Mouse (Mus musculus) midbrain, embryonic 10.5 days (tissue): ENCODE measurements around the gene Caps2. TPM values are rescaled to one million over a fixed set of nuclear protein-coding genes. Genes with fewer than 3 reads are reported as not detected.
"Not testable (repeated sequence)": the region's sequence is repeated elsewhere in the genome, so short reads cannot be mapped to it uniquely, and the experiment has no call there.

Experiments used
- DNase-seq: peaks from one replicate; pipeline ENCODE4 v3.0.0-alpha.2; 2017; ENCODE audit warnings: low spot score
- H3K27ac ChIP-seq: fragments of 300-500 bp; sonication (generic); replicated peaks from 2 replicates; pipeline ENCODE4 v1.5.1; 2016; ENCODE audit warnings: mild to moderate bottlenecking
- H3K27me3 ChIP-seq: fragments of 300-500 bp; sonication (generic); 2 replicates; pipeline ENCODE4 v1.6.1; 2016; ENCODE audit warnings: low read depth, mild to moderate bottlenecking; ENCODE audit not compliant: poor library complexity, severe bottlenecking
- H3K36me3 ChIP-seq: fragments of 300-500 bp; sonication (generic); 2 replicates; pipeline ENCODE4 v1.6.1; 2016; ENCODE audit warnings: mild to moderate bottlenecking, moderate library complexity
- H3K4me1 ChIP-seq: fragments of 300-500 bp; sonication (generic); 2 replicates; pipeline ENCODE4 v1.6.1; 2016
- H3K4me3 ChIP-seq: fragments of 300-500 bp; sonication (generic); 2 replicates; pipeline ENCODE4 v1.5.1; 2016; ENCODE audit warnings: mild to moderate bottlenecking, moderate library complexity
- H3K9me3 ChIP-seq: fragments of 300-500 bp; sonication (generic); replicated peaks from 2 replicates; pipeline ENCODE4 v1.6.1; 2016; ENCODE audit warnings: mild to moderate bottlenecking
- WGBS: fragments of 180-500 bp; shearing (Covaris S2); methylation state at CpG from one replicate; pipeline ENCODE4 v1.1.7; 2016; 5-methylcytosine and 5-hydroxymethylcytosine counted together
- polyA plus RNA-seq: library from polyadenylated mRNA; unstranded; fragments of >200 nt; fragmentation: Nextera tagmentation; extraction: Ambion mirVana; gene quantifications from 2 replicates; pipeline ENCODE4 v1.2.1, GENCODE M21; 2016

Gene Caps2
- polyA plus RNA-seq, 1 experiment from 2014 or later: 0.30 TPM

GRCm38 (mm10) chr10:112229091-112229843 lies 65.8 kb downstream of the Caps2 start:
- not testable (repeated sequence) for H3K9me3 ChIP-seq, H3K4me1 ChIP-seq, H3K36me3 ChIP-seq, H3K27me3 ChIP-seq, DNase-seq, H3K27ac ChIP-seq, H3K4me3 ChIP-seq
- 42% methylated on average over 6 of the region's 6 CpGs for WGBS

- not testable (repeated sequence) for H3K4me1 ChIP-seq, H3K9me3 ChIP-seq, H3K4me3 ChIP-seq, H3K27me3 ChIP-seq, H3K36me3 ChIP-seq, DNase-seq, H3K27ac ChIP-seq
- WGBS: 38% methylated on average over 1 of the region's 1 CpGs
Measured at GRCm38 (mm10) chr10:112232733-112233132, 69.3 kb downstream of the Caps2 start.

- WGBS: 91% methylated on average over 5 of the region's 5 CpGs
- not testable (repeated sequence) for H3K27me3 ChIP-seq, DNase-seq, H3K9me3 ChIP-seq, H3K4me3 ChIP-seq, H3K27ac ChIP-seq, H3K36me3 ChIP-seq, H3K4me1 ChIP-seq
Measured at GRCm38 (mm10) chr10:112235396-112235940, 72.0 kb downstream of the Caps2 start.

GRCm38 (mm10) chr10:112248273-112248672 lies 84.9 kb downstream of the Caps2 start:
- Histone ChIP-seq H3K27ac (no peak overlapping the region), H3K27me3 (no peaks in the 10 kb centered on the region), H3K36me3 (no peaks in the 10 kb centered on the region), H3K4me3 (no peak overlapping the region), H3K9me3 (no peaks in the 10 kb centered on the region), H3K4me1 (no peaks in the 10 kb centered on the region)
- WGBS: 93% methylated on average over 2 of the region's 2 CpGs
- no peak for DNase-seq

GRCm38 (mm10) chr10:112263467-112263866 lies 100.0 kb downstream of the Caps2 start:
- H3K4me1 ChIP-seq: no peaks in the 10 kb centered on the region
- 0 out of 2 replicates have a peak, but pooled peaks cover under 1% of the 10 kb centered on the region for H3K27me3 ChIP-seq
- WGBS: 91% methylated on average over 3 of the region's 3 CpGs
- DNase-seq: no peak
- no peak overlapping the region for H3K4me3 ChIP-seq
- no peaks in the 10 kb centered on the region for H3K36me3 ChIP-seq
- no peak overlapping the region for H3K27ac ChIP-seq
- no peaks in the 10 kb centered on the region for H3K9me3 ChIP-seq

Other genes starting within 250 kb of the Caps2 start
- 58.8 and 59.9 TPM in 2 replicates for gene Krr1, start 191.0 kb upstream of the Caps2 start, polyA plus RNA-seq
- gene Glipr1, start 161.0 kb upstream of the Caps2 start, polyA plus RNA-seq: 0.77 and 1.2 TPM in 2 replicates
- gene Glipr1l1, start 103.4 kb upstream of the Caps2 start, polyA plus RNA-seq: not detected in 2 replicates
- not detected in 2 replicates for gene Glipr1l2, start 80.3 kb upstream of the Caps2 start, polyA plus RNA-seq
- not detected in 2 replicates for gene Glipr1l3, start 3.3 kb upstream of the Caps2 start, polyA plus RNA-seq
- 1.0 and 2.6 TPM in 2 replicates for gene Kcnc2, start 107.5 kb downstream of the Caps2 start, polyA plus RNA-seq